Mouse (Mus musculus): ENCODE measurements around the gene Cfap221. TPM values are rescaled to one million over a fixed set of nuclear protein-coding genes. Genes with fewer than 3 reads are reported as not detected.

Cfap221 gene
- not detected in 2 replicates for total RNA-seq (2017)

- ATAC-seq (replicated peaks in 1 of 2; ENCODE audit: insufficient read depth in 1 of 2, low FRiP score in 2 of 2, low TSS enrichment in 1 of 2, low read depth in 1 of 2, poor library complexity in 2 of 2, severe bottlenecking in 2 of 2) = peak; percentile 89
Observed at GRCm38 (mm10) chr1:119996798-119997581, at the start of gene Cfap221. Gene Cfap221 (minus strand): TSS chr1:119997234.

GRCm38 (mm10) chr1:120044584-120044983 is 47.5 kb upstream of the Cfap221 start:
- ATAC-seq (replicated peaks in 1 of 2; ENCODE audit: insufficient read depth in 1 of 2, low FRiP score in 2 of 2, low TSS enrichment in 1 of 2, low read depth in 1 of 2, poor library complexity in 2 of 2, severe bottlenecking in 2 of 2) = peak; percentile 38 to 39; a peak in 2 of 4 replicates

- no peak for ATAC-seq (replicated peaks in 1 of 2; ENCODE audit: insufficient read depth in 1 of 2, low FRiP score in 2 of 2, low TSS enrichment in 1 of 2, low read depth in 1 of 2, poor library complexity in 2 of 2, severe bottlenecking in 2 of 2)
Observed at GRCm38 (mm10) chr1:120042421-120042820, 45.4 kb upstream of the Cfap221 start.

GRCm38 (mm10) chr1:120038594-120038993 is 41.6 kb upstream of the Cfap221 start:
- no peak for ATAC-seq (replicated peaks in 1 of 2; ENCODE audit: insufficient read depth in 1 of 2, low FRiP score in 2 of 2, low TSS enrichment in 1 of 2, low read depth in 1 of 2, poor library complexity in 2 of 2, severe bottlenecking in 2 of 2)

GRCm38 (mm10) chr1:120037021-120037683 is 40.1 kb upstream of the Cfap221 start:
- no peak for ATAC-seq (replicated peaks in 1 of 2; ENCODE audit: insufficient read depth in 1 of 2, low FRiP score in 2 of 2, low TSS enrichment in 1 of 2, low read depth in 1 of 2, poor library complexity in 2 of 2, severe bottlenecking in 2 of 2)

- no peak for ATAC-seq (replicated peaks in 1 of 2; ENCODE audit: insufficient read depth in 1 of 2, low FRiP score in 2 of 2, low TSS enrichment in 1 of 2, low read depth in 1 of 2, poor library complexity in 2 of 2, severe bottlenecking in 2 of 2)
Observed at GRCm38 (mm10) chr1:120035456-120036034, 38.5 kb upstream of the Cfap221 start.

- no peak for ATAC-seq (replicated peaks in 1 of 2; ENCODE audit: insufficient read depth in 1 of 2, low FRiP score in 2 of 2, low TSS enrichment in 1 of 2, low read depth in 1 of 2, poor library complexity in 2 of 2, severe bottlenecking in 2 of 2)
Observed at GRCm38 (mm10) chr1:120034793-120035192, 37.8 kb upstream of the Cfap221 start.

- no peak for ATAC-seq (replicated peaks in 1 of 2; ENCODE audit: insufficient read depth in 1 of 2, low FRiP score in 2 of 2, low TSS enrichment in 1 of 2, low read depth in 1 of 2, poor library complexity in 2 of 2, severe bottlenecking in 2 of 2)
Observed at GRCm38 (mm10) chr1:120033469-120033854, 36.4 kb upstream of the Cfap221 start.

GRCm38 (mm10) chr1:120032804-120033468 is 35.9 kb upstream of the Cfap221 start:
- peak; percentile 89 to 91 for ATAC-seq (replicated peaks in 1 of 2; ENCODE audit: insufficient read depth in 1 of 2, low FRiP score in 2 of 2, low TSS enrichment in 1 of 2, low read depth in 1 of 2, poor library complexity in 2 of 2, severe bottlenecking in 2 of 2)

- no peak for ATAC-seq (replicated peaks in 1 of 2; ENCODE audit: insufficient read depth in 1 of 2, low FRiP score in 2 of 2, low TSS enrichment in 1 of 2, low read depth in 1 of 2, poor library complexity in 2 of 2, severe bottlenecking in 2 of 2)
Observed at GRCm38 (mm10) chr1:120030474-120030873, 33.4 kb upstream of the Cfap221 start.

GRCm38 (mm10) chr1:120027693-120028092 is 30.7 kb upstream of the Cfap221 start:
- ATAC-seq (replicated peaks in 1 of 2; ENCODE audit: insufficient read depth in 1 of 2, low FRiP score in 2 of 2, low TSS enrichment in 1 of 2, low read depth in 1 of 2, poor library complexity in 2 of 2, severe bottlenecking in 2 of 2) = no peak; a peak in 1 of 4 replicates

- no peak for ATAC-seq (replicated peaks in 1 of 2; ENCODE audit: insufficient read depth in 1 of 2, low FRiP score in 2 of 2, low TSS enrichment in 1 of 2, low read depth in 1 of 2, poor library complexity in 2 of 2, severe bottlenecking in 2 of 2)
Observed at GRCm38 (mm10) chr1:120025050-120025439, 28.0 kb upstream of the Cfap221 start.

GRCm38 (mm10) chr1:120024331-120025049 is 27.5 kb upstream of the Cfap221 start:
- no peak for ATAC-seq (replicated peaks in 1 of 2; ENCODE audit: insufficient read depth in 1 of 2, low FRiP score in 2 of 2, low TSS enrichment in 1 of 2, low read depth in 1 of 2, poor library complexity in 2 of 2, severe bottlenecking in 2 of 2)

- ATAC-seq (replicated peaks in 1 of 2; ENCODE audit: insufficient read depth in 1 of 2, low FRiP score in 2 of 2, low TSS enrichment in 1 of 2, low read depth in 1 of 2, poor library complexity in 2 of 2, severe bottlenecking in 2 of 2) = no peak
Observed at GRCm38 (mm10) chr1:120021951-120022350, 24.9 kb upstream of the Cfap221 start.

GRCm38 (mm10) chr1:120020322-120020897 is 23.4 kb upstream of the Cfap221 start:
- ATAC-seq (replicated peaks in 1 of 2; ENCODE audit: insufficient read depth in 1 of 2, low FRiP score in 2 of 2, low TSS enrichment in 1 of 2, low read depth in 1 of 2, poor library complexity in 2 of 2, severe bottlenecking in 2 of 2) = 0 out of 4 replicates have a peak, but pooled peaks of 1 of the 2 experiments have one; percentile 12

GRCm38 (mm10) chr1:120019428-120019827 is 22.4 kb upstream of the Cfap221 start:
- peak; percentile 64 to 79; a peak in 3 of 4 replicates for ATAC-seq (replicated peaks in 1 of 2; ENCODE audit: insufficient read depth in 1 of 2, low FRiP score in 2 of 2, low TSS enrichment in 1 of 2, low read depth in 1 of 2, poor library complexity in 2 of 2, severe bottlenecking in 2 of 2)

GRCm38 (mm10) chr1:120018900-120019299 is 21.9 kb upstream of the Cfap221 start:
- ATAC-seq (replicated peaks in 1 of 2; ENCODE audit: insufficient read depth in 1 of 2, low FRiP score in 2 of 2, low TSS enrichment in 1 of 2, low read depth in 1 of 2, poor library complexity in 2 of 2, severe bottlenecking in 2 of 2) = no peak
